Mouse (Mus musculus) megakaryocyte, adult 5-6 weeks (primary cell): Measurements from ENCODE around the gene Gm49373. TPM values are rescaled to one million over a fixed set of nuclear protein-coding genes. Genes with fewer than 3 reads are reported as not detected.
A peak's percentile ranks its signal among the peaks of the same experiment; 100 is the strongest.

Experiments
- ATAC-seq: 2 replicates; pipeline ENCODE4 v1.8.0; 2016; ENCODE audit warnings: mild to moderate bottlenecking, inconsistent platforms; ENCODE audit not compliant: poor library complexity, severe bottlenecking
- total RNA-seq, 2 experiments: library from RNA; stranded (forward) in 1 of 2; stranded (reverse) in 1 of 2; fragments of 153-499, 151-499 nt in 1 of 2; fragments of 221-1000, 200-1000 nt in 1 of 2; gene quantifications; 2 replicates each; pipeline versions ENCODE4 v1.2.3 to v1.2.4; 2015 to 2017

Gm49373 gene
- total RNA-seq, 2 experiments from 2014 or later: 0.22 to 0.59 TPM

- ATAC-seq: peak; percentile 17; the same call in 1 of the 2 replicates
These were observed 42.8 kb downstream of the Gm49373 start for GRCm38 (mm10) chr9:21030055-21030600.

GRCm38 (mm10) chr9:21029291-21030054, 43.4 kb downstream of the Gm49373 start, which contains the start of gene Icam4:
TSS of gene Icam4 (plus strand) at chr9:21029373.
- peak; percentile 59 for ATAC-seq

- ATAC-seq: no peak
These were observed 44.3 kb downstream of the Gm49373 start for GRCm38 (mm10) chr9:21028560-21029110.

- ATAC-seq: no peak
These were observed 45.1 kb downstream of the Gm49373 start for GRCm38 (mm10) chr9:21027774-21028290.

DNA sequence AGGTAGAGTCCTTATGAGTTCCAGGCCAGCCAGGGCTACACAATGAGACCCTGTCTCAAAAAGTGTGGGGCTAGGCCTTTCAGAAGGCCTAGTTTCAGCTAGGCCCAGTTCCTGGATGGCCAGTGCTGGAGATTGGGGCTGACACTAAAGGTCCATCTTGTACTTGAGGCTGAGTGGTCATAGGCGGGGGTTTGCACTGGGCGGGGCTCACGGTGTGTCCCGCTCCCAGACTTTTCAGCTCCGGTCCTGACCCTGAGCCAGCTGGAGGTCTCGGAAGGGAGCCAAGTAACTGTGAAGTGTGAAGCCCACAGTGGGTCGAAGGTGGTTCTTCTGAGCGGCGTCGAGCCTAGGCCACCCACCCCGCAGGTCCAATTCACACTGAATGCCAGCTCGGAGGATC, 46.0 kb downstream of the Gm49373 start:
- no peak for ATAC-seq

DNA sequence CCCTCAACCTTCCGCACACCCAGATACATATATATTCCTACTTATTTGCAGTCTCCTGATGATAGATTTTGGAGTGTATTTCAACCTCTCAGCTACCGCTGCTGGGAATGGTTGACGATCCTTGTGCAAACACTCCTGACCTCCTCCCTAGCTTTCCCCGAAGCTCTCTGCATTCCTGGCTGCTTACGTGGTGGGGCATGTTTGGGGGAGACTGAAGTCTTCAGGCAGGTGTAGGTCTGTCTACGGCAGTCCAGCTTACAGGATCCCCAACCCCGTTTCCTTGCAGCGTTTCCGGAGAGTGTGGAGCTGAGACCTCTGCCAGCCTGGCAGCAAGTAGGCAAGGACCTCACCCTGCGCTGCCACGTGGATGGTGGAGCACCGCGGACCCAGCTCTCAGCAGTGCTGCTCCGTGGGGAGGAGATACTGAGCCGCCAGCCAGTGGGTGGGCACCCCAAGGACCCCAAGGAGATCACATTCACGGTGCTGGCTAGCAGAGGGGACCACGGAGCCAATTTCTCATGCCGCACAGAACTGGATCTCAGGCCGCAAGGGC, 47.6 kb downstream of the Gm49373 start:
- ATAC-seq: no peak

- ATAC-seq: no peak
These were observed 50.2 kb downstream of the Gm49373 start for GRCm38 (mm10) chr9:21022726-21023125.

GRCm38 (mm10) chr9:21022288-21022687, 50.6 kb downstream of the Gm49373 start:
- no peak for ATAC-seq

GRCm38 (mm10) chr9:21021363-21021762, 51.5 kb downstream of the Gm49373 start:
- ATAC-seq: no peak

DNA sequence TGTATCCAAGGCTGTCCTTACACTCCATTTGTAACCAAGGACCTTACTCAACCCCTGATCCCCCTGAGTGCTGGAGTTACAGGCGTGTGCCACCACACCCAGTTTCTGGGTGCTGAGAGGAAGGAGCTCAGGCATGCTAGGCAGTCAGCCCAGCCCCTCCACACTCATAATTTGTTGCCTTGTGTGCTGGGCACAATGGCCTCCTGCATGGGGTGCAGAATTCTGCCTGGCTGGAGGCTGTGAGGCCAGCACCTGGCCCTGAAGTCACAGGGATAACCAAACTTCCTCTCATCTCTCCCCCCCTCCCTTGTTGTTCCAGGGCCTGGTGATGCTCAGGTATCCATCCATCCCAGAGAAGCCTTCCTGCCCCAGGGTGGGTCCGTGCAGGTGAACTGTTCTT, 54.3 kb downstream of the Gm49373 start:
- no peak for ATAC-seq

- ATAC-seq: no peak
These were observed 55.7 kb downstream of the Gm49373 start for GRCm38 (mm10) chr9:21017177-21017575.

- no peak for ATAC-seq
These were observed 56.3 kb downstream of the Gm49373 start for GRCm38 (mm10) chr9:21016331-21017176.

GRCm38 (mm10) chr9:21015571-21016130, 57.2 kb downstream of the Gm49373 start, which contains the start of gene Icam1:
TSS of gene Icam1 (plus strand) at chr9:21015985.
- ATAC-seq: peak; percentile 51

DNA sequence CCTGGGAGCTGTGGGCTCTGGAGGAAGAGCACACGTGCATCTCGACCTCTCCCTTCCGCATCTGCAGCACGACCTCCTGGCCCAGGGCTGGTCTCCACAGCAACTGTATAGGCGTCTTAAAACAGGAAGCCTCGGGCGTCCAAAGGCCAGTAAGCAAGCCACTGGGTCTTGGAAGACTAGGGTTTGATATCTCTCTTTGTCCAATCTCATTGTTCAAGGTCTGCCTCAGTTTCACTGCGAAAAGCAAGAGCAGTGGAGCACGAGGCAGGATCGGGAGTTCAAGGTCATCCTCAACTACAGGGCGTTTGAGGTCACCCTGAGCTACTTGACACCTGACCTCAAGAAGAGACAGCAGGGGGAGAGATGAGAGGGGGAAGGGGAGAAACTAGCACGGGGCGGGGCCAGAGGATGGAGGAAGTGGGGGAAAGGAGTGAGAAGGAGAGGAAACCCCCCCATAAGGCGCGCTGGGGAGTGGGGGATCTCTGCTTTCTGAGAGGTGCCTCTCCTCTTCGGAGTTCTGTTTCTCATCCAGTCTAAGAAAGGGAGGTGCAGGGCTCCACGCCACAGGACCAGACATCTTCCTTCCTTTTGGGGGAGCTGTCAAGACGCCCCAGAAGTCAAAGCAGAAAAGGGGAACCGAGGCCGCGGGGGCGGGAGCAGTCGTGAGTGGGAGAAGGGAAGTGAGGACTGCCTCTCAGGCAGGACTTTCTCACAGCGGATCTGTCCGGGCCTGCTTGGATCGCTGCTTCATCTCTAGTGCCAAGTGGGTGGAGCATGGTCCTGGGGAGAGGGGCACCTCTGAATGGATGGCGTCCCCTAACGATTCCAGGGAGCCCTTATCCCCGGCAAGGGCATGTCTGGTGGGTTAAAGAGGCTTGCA, 58.0 kb downstream of the Gm49373 start:
- ATAC-seq: peak; percentile 84

Other genes with a start within 250 kb of the Gm49373 start
- gene A230050P20Rik, start 204.5 kb downstream of the Gm49373 start, total RNA-seq (2015): 1.5 and 2.3 TPM in 2 replicates
- gene A230050P20Rik, start 204.5 kb downstream of the Gm49373 start, total RNA-seq (2017): 1.4 and 2.6 TPM in 2 replicates
- 0.62 and 1.3 TPM in 2 replicates for gene Angptl6, start 193.4 kb downstream of the Gm49373 start, total RNA-seq (2015)
- gene Angptl6, start 193.4 kb downstream of the Gm49373 start, total RNA-seq (2017): 0.11 and 0.57 TPM in 2 replicates
- 5.7 and 7.8 TPM in 2 replicates for gene Ppan, start 184.9 kb downstream of the Gm49373 start, total RNA-seq (2015)
- 27.5 and 32.2 TPM in 2 replicates for gene Ppan, start 184.9 kb downstream of the Gm49373 start, total RNA-seq (2017)
- 88.4 and 102 TPM in 2 replicates for gene Eif3g, start 174.5 kb downstream of the Gm49373 start, total RNA-seq (2015)
- gene Eif3g, start 174.5 kb downstream of the Gm49373 start, total RNA-seq (2017): 79.0 and 80.6 TPM in 2 replicates
- gene Dnmt1, start 113.2 kb downstream of the Gm49373 start, total RNA-seq (2015): 85.4 and 89.6 TPM in 2 replicates
- 165 and 171 TPM in 2 replicates for gene Dnmt1, start 113.2 kb downstream of the Gm49373 start, total RNA-seq (2017)
- 7.5 and 8.9 TPM in 2 replicates for gene S1pr2, start 96.3 kb downstream of the Gm49373 start, total RNA-seq (2015)
- 2.8 and 3.0 TPM in 2 replicates for gene S1pr2, start 96.3 kb downstream of the Gm49373 start, total RNA-seq (2017)
- gene Mrpl4, start 70.4 kb downstream of the Gm49373 start, total RNA-seq (2015): 47.3 and 63.6 TPM in 2 replicates
- 44.5 and 50.3 TPM in 2 replicates for gene Mrpl4, start 70.4 kb downstream of the Gm49373 start, total RNA-seq (2017)
- gene Icam1, start 57.1 kb downstream of the Gm49373 start, total RNA-seq (2015): 9.6 and 15.3 TPM in 2 replicates
- gene Icam1, start 57.1 kb downstream of the Gm49373 start, total RNA-seq (2017): 19.5 and 20.5 TPM in 2 replicates
- gene Icam4, start 43.7 kb downstream of the Gm49373 start, total RNA-seq (2015): 0.91 and 1.1 TPM in 2 replicates
- gene Icam4, start 43.7 kb downstream of the Gm49373 start, total RNA-seq (2017): 0.44 and 2.4 TPM in 2 replicates
- gene Icam5, start 41.0 kb downstream of the Gm49373 start, total RNA-seq (2015): not detected in 2 replicates
- not detected in 2 replicates for gene Icam5, start 41.0 kb downstream of the Gm49373 start, total RNA-seq (2017)
- gene Zglp1, start 6.0 kb downstream of the Gm49373 start, total RNA-seq (2015): 1.2 TPM in 1 of 2 replicates, not detected in the other
- gene Zglp1, start 6.0 kb downstream of the Gm49373 start, total RNA-seq (2017): not detected in 2 replicates
- gene Fdx1l, start 518 bp upstream of the Gm49373 start, total RNA-seq (2015): 0.73 and 2.1 TPM in 2 replicates
- gene Fdx1l, start 518 bp upstream of the Gm49373 start, total RNA-seq (2017): 15.3 and 17.5 TPM in 2 replicates
- 43.4 and 44.9 TPM in 2 replicates for gene Gm38431, start 18.9 kb upstream of the Gm49373 start, total RNA-seq (2015)
- 3.8 and 5.1 TPM in 2 replicates for gene Gm38431, start 18.9 kb upstream of the Gm49373 start, total RNA-seq (2017)
- gene Raver1, start 18.9 kb upstream of the Gm49373 start, total RNA-seq (2015): 36.0 and 43.0 TPM in 2 replicates
- gene Raver1, start 18.9 kb upstream of the Gm49373 start, total RNA-seq (2017): 17.1 and 22.0 TPM in 2 replicates
- 24.9 and 30.9 TPM in 2 replicates for gene Tyk2, start 58.1 kb upstream of the Gm49373 start, total RNA-seq (2015)
- gene Tyk2, start 58.1 kb upstream of the Gm49373 start, total RNA-seq (2017): 33.5 and 37.0 TPM in 2 replicates
- gene Cdc37, start 76.9 kb upstream of the Gm49373 start, total RNA-seq (2015): 39.6 and 49.0 TPM in 2 replicates
- 149 and 165 TPM in 2 replicates for gene Cdc37, start 76.9 kb upstream of the Gm49373 start, total RNA-seq (2017)
- 6.8 and 7.3 TPM in 2 replicates for gene Pde4a, start 92.6 kb upstream of the Gm49373 start, total RNA-seq (2015)
- gene Pde4a, start 92.6 kb upstream of the Gm49373 start, total RNA-seq (2017): 3.0 and 3.9 TPM in 2 replicates
- 17.7 and 18.8 TPM in 2 replicates for gene Keap1, start 166.3 kb upstream of the Gm49373 start, total RNA-seq (2015)
- gene Keap1, start 166.3 kb upstream of the Gm49373 start, total RNA-seq (2017): 34.0 and 36.9 TPM in 2 replicates
- 3.6 and 4.0 TPM in 2 replicates for gene S1pr5, start 175.3 kb upstream of the Gm49373 start, total RNA-seq (2015)
- gene S1pr5, start 175.3 kb upstream of the Gm49373 start, total RNA-seq (2017): 7.9 and 9.0 TPM in 2 replicates
- gene Atg4d, start 192.2 kb upstream of the Gm49373 start, total RNA-seq (2015): 14.6 and 15.0 TPM in 2 replicates
- gene Atg4d, start 192.2 kb upstream of the Gm49373 start, total RNA-seq (2017): 13.5 and 19.3 TPM in 2 replicates
- 28.0 and 28.4 TPM in 2 replicates for gene Kri1, start 214.9 kb upstream of the Gm49373 start, total RNA-seq (2015)
- 53.6 and 76.9 TPM in 2 replicates for gene Kri1, start 214.9 kb upstream of the Gm49373 start, total RNA-seq (2017)
- gene Cdkn2d, start 218.3 kb upstream of the Gm49373 start, total RNA-seq (2015): 132 and 138 TPM in 2 replicates
- 65.6 and 75.3 TPM in 2 replicates for gene Cdkn2d, start 218.3 kb upstream of the Gm49373 start, total RNA-seq (2017)
- 0.31 and 0.32 TPM in 2 replicates for gene Ap1m2, start 239.2 kb upstream of the Gm49373 start, total RNA-seq (2015)
- 0.92 and 1.6 TPM in 2 replicates for gene Ap1m2, start 239.2 kb upstream of the Gm49373 start, total RNA-seq (2017)
- gene Slc44a2, start 247.6 kb upstream of the Gm49373 start, total RNA-seq (2015): 112 and 124 TPM in 2 replicates
- gene Slc44a2, start 247.6 kb upstream of the Gm49373 start, total RNA-seq (2017): 101 and 116 TPM in 2 replicates